Mouse (Mus musculus): ENCODE measurements around the gene Esm1. TPM values are rescaled to one million over a fixed set of nuclear protein-coding genes. Genes with fewer than 3 reads are reported as not detected.

The Esm1 gene
- polyA plus RNA-seq (2012; rRNA removed): 0.92 and 1.1 TPM in 2 replicates

DNA sequence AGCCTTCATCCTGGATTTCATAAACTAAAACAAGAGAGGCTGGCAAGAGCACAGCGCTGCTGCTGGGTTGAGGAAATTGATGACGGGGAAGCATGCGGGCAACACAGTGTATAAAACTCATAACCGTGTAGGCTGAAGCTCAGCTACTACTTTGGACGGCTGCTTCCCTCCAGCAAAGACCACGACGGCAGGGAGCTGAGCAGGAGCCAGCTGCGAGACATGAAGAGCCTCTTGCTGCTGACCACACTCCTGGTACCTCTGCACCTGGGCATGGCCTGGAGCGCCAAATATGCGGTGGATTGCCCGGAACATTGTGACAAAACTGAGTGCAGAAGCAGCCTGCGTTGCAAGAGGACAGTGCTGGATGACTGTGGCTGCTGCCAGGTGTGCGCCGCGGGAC lies at the start of gene Esm1:
Gene Esm1, plus strand, starts transcription at position 36 of the 400 bp plus-strand sequence.

DNA sequence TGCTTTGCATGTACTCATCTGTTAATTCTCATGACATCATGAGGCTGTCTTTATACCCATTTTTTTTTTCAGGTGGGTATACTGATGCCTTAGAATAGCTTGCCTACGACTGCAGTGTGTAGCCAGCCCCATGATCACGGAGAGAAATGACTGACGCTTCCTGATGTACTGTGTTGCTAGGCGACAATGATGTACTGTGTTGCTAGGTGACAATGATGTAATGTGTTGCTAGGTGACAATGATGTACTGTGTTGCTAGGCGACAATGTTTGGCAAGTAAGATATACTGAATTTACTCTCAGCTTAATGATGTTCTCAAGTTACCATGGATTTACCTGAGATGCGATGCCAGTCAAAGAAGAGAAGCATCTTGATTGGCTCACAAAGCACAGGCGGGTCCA lies 16.4 kb downstream of the Esm1 start, which contains the start of gene Gzmk:
Gene Gzmk, minus strand, starts transcription at position 98 of the 400 bp plus-strand sequence.

Other genes with a start within 250 kb of the Esm1 start
- gene Ccno, start 221.9 kb upstream of the Esm1 start, polyA plus RNA-seq (2012; rRNA removed): 3.0 and 3.2 TPM in 2 replicates
- gene Mcidas, start 215.8 kb upstream of the Esm1 start, polyA plus RNA-seq (2012; rRNA removed): 1.1 TPM in 2 replicates
- 1.0 and 1.2 TPM in 2 replicates for gene Cdc20b, start 174.5 kb upstream of the Esm1 start, polyA plus RNA-seq (2012; rRNA removed)
- 43.2 and 53.4 TPM in 2 replicates for gene Gpx8, start 163.2 kb upstream of the Esm1 start, polyA plus RNA-seq (2012; rRNA removed)
- gene Gzma, start 108.7 kb upstream of the Esm1 start, polyA plus RNA-seq (2012; rRNA removed): not detected in 2 replicates
- not detected in 2 replicates for gene Gzmk, start 16.2 kb downstream of the Esm1 start, polyA plus RNA-seq (2012; rRNA removed)
- gene BC067074, start 83.5 kb downstream of the Esm1 start, polyA plus RNA-seq (2012; rRNA removed): 2.1 and 5.2 TPM in 2 replicates